Mouse (Mus musculus): ENCODE measurements around the gene Cep41. TPM values are rescaled to one million over a fixed set of nuclear protein-coding genes. Genes with fewer than 3 reads are reported as not detected.
A peak's percentile ranks its signal among the peaks of the same experiment; 100 is the strongest.

Cep41 gene
- total and polyA plus RNA-seq, 2 experiments from 2014 or later = 8.2 to 9.8 TPM

DNA sequence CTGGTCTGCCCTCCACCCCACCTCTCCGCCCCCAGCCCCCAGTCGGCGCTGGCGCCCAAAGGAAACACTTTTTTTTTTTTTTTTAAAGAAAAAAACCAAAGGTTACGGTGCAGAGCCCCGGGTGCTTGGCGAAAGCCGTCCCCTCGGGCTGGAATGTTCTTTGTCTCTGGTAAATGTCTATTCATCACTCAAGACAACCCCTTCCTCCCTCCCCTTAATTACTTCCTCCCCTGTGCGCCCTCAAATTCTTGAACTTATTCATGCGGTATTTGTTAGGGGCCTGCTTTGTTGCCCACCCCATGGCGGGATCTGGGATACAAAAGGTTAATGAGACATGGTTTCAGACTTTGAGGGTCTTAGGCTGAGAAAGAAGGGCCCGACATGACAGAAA lies 42.8 kb upstream of the Cep41 start:
- no peaks in the 10 kb centered on the region for H3K27me3 ChIP-seq (ENCODE audit: insufficient read depth, low read length)
- no peak overlapping the region for H3K9ac ChIP-seq (replicated peaks; ENCODE audit: low read length)
- 0 out of 2 replicates have a peak, but pooled peaks cover 4% of the 10 kb centered on the region for H3K9me3 ChIP-seq (ENCODE audit: low read length)
- ATAC-seq = no peak
- 45% methylated on average over 13 of the region's 13 CpGs for WGBS
- no peaks in the 10 kb centered on the region for H3K4me1 ChIP-seq (ENCODE audit: insufficient read depth, low read length)
- H3K4me3 ChIP-seq (ENCODE audit: low read length) = peak overlapping the region; percentile 11
- no peak for DNase-seq (ENCODE audit: low spot score)
- peak overlapping the region; percentile 84 for H3K27ac ChIP-seq
- H3K4me2 ChIP-seq (ENCODE audit: low read depth, low read length) = peak overlapping the region; percentile 64
- no peak for TF ChIP-seq CTCF (IDR thresholded peaks at IDR 0.05; ENCODE audit: low read depth)
- no peaks in the 10 kb centered on the region for H3K36me3 ChIP-seq (ENCODE audit: insufficient read depth, low read length)

DNA sequence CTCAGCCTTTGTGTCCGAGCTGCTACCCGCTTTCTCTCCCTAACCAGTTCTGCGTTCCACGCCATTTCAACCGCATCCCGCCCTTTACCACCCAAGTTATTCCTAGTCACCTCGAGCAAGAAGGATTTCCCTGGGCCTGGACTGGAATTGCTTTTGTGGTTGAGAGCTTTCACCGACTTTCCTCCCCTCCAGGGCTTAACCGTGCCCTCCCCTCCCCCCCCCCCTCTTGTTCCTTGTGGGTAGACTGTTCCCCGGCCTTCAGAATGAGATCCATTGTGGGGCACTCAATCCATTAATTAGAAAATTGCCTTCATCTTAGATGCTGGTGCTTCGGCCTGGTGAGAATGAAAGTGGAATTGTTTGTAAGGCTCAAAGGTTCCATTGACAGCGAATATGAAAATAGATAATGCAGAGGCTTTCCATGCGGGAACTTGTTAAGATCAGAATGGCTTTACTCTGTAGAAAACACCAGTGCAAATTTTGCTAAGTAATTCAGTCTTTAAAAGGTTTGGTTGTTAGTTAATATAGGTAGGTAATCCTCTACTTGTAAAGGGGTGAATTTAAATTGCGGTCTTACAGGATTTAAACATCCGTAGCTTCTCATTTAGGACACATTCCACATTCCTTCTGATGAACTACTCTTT lies 42.3 kb upstream of the Cep41 start:
- no peak for ATAC-seq
- H3K27ac ChIP-seq = peak overlapping the region; percentile 84
- WGBS = 46% methylated on average over 15 of the region's 15 CpGs

GRCm38 (mm10) chr6:30734988-30735727 lies 41.6 kb upstream of the Cep41 start:
- DNase-seq (ENCODE audit: low spot score) (peak; percentile 2), ATAC-seq (no peak)
- 55% methylated on average over 22 of the region's 22 CpGs for WGBS
- Histone ChIP-seq H3K9ac (replicated peaks; ENCODE audit: low read length) (no peak overlapping the region), H3K27me3 (ENCODE audit: insufficient read depth, low read length) (no peaks in the 10 kb centered on the region), H3K36me3 (ENCODE audit: insufficient read depth, low read length) (no peaks in the 10 kb centered on the region), H3K4me1 (ENCODE audit: insufficient read depth, low read length) (no peaks in the 10 kb centered on the region), H3K4me2 (ENCODE audit: low read depth, low read length) (peak overlapping the region; percentile 64), H3K27ac (peak overlapping the region; percentile 84; the same call in 1 of the 2 replicates), H3K4me3 (ENCODE audit: low read length) (peak overlapping the region; percentile 8; the same call in 1 of the 2 replicates), H3K9me3 (ENCODE audit: low read length) (0 out of 2 replicates have a peak, but pooled peaks cover 4% of the 10 kb centered on the region)
- TF ChIP-seq CTCF (IDR thresholded peaks at IDR 0.05; ENCODE audit: low read depth) = no peak

More for the DNA sequence above, 42.3 kb upstream of the Cep41 start:
- Histone ChIP-seq H3K4me3 (ENCODE audit: low read length) (peak overlapping the region; percentile 8; the same call in 1 of the 2 replicates), H3K27me3 (ENCODE audit: insufficient read depth, low read length) (no peaks in the 10 kb centered on the region), H3K4me2 (ENCODE audit: low read depth, low read length) (peak overlapping the region; percentile 64), H3K4me1 (ENCODE audit: insufficient read depth, low read length) (no peaks in the 10 kb centered on the region), H3K36me3 (ENCODE audit: insufficient read depth, low read length) (no peaks in the 10 kb centered on the region), H3K9ac (replicated peaks; ENCODE audit: low read length) (no peak overlapping the region), H3K9me3 (ENCODE audit: low read length) (0 out of 2 replicates have a peak, but pooled peaks cover 4% of the 10 kb centered on the region)
- peak; percentile 4 for DNase-seq (ENCODE audit: low spot score)
- no peak for TF ChIP-seq CTCF (IDR thresholded peaks at IDR 0.05; ENCODE audit: low read depth)

GRCm38 (mm10) chr6:30734465-30734864 lies 40.9 kb upstream of the Cep41 start:
- Histone ChIP-seq H3K4me3 (ENCODE audit: low read length) (no peak overlapping the region), H3K4me1 (ENCODE audit: insufficient read depth, low read length) (no peaks in the 10 kb centered on the region), H3K36me3 (ENCODE audit: insufficient read depth, low read length) (no peaks in the 10 kb centered on the region), H3K27me3 (ENCODE audit: insufficient read depth, low read length) (no peaks in the 10 kb centered on the region), H3K9ac (replicated peaks; ENCODE audit: low read length) (no peak overlapping the region), H3K4me2 (ENCODE audit: low read depth, low read length) (no peak overlapping the region), H3K27ac (no peak overlapping the region), H3K9me3 (ENCODE audit: low read length) (0 out of 2 replicates have a peak, but pooled peaks cover 4% of the 10 kb centered on the region)
- DNase-seq (ENCODE audit: low spot score) (no peak), ATAC-seq (no peak)
- no peak for TF ChIP-seq CTCF (IDR thresholded peaks at IDR 0.05; ENCODE audit: low read depth)
- 54% methylated on average over 6 of the region's 6 CpGs for WGBS

GRCm38 (mm10) chr6:30732571-30733130 lies 39.1 kb upstream of the Cep41 start:
- no peak overlapping the region for H3K4me2 ChIP-seq (ENCODE audit: low read depth, low read length)
- no peak for ATAC-seq
- H3K9me3 ChIP-seq (ENCODE audit: low read length) = 0 out of 2 replicates have a peak, but pooled peaks cover under 1% of the 10 kb centered on the region
- no peak overlapping the region for H3K27ac ChIP-seq
- no peak overlapping the region for H3K4me3 ChIP-seq (ENCODE audit: low read length)
- 55% methylated on average over 18 of the region's 18 CpGs for WGBS
- no peaks in the 10 kb centered on the region for H3K4me1 ChIP-seq (ENCODE audit: insufficient read depth, low read length)
- no peak overlapping the region for H3K9ac ChIP-seq (replicated peaks; ENCODE audit: low read length)
- DNase-seq (ENCODE audit: low spot score) = no peak
- peak; percentile 12; the same call in 1 of the 2 replicates for TF ChIP-seq CTCF (IDR thresholded peaks at IDR 0.05; ENCODE audit: low read depth)
- H3K36me3 ChIP-seq (ENCODE audit: insufficient read depth, low read length) = no peaks in the 10 kb centered on the region
- H3K27me3 ChIP-seq (ENCODE audit: insufficient read depth, low read length) = no peaks in the 10 kb centered on the region

- TF ChIP-seq CTCF (IDR thresholded peaks at IDR 0.05; ENCODE audit: low read depth) = no peak
- ATAC-seq (no peak), DNase-seq (ENCODE audit: low spot score) (peak; percentile 22)
- H3K27me3 ChIP-seq (ENCODE audit: insufficient read depth, low read length) = no peaks in the 10 kb centered on the region
- no peak overlapping the region for H3K4me2 ChIP-seq (ENCODE audit: low read depth, low read length)
- H3K4me3 ChIP-seq (ENCODE audit: low read length) = no peak overlapping the region
- H3K4me1 ChIP-seq (ENCODE audit: insufficient read depth, low read length) = no peaks in the 10 kb centered on the region
- no peaks in the 10 kb centered on the region for H3K36me3 ChIP-seq (ENCODE audit: insufficient read depth, low read length)
- H3K27ac ChIP-seq = no peak overlapping the region
- WGBS = 37% methylated on average over 12 of the region's 12 CpGs
- H3K9me3 ChIP-seq (ENCODE audit: low read length) = no peaks in the 10 kb centered on the region
- H3K9ac ChIP-seq (replicated peaks; ENCODE audit: low read length) = no peak overlapping the region
Observed at GRCm38 (mm10) chr6:30730301-30730971, 36.9 kb upstream of the Cep41 start.
